Mouse (Mus musculus): ENCODE results near the gene Fam185a.

- TF ChIP-seq CTCF (IDR thresholded peaks at IDR 0.05; ENCODE audit: control insufficient read depth, insufficient read depth, insufficient read length) (no peak), USF1 (IDR thresholded peaks at IDR 0.05; ENCODE audit: low read depth) (no peak), MAX (IDR thresholded peaks at IDR 0.05) (no peak), FOSL1 (IDR thresholded peaks at IDR 0.05; ENCODE audit: insufficient read depth, low read length, poor library complexity, severe bottlenecking) (no peak), MYOG (IDR thresholded peaks at IDR 0.05; ENCODE audit: control insufficient read depth, extremely low read depth, insufficient read length) (no peak)
These were observed 10.5 kb upstream of the Fam185a start for GRCm38 (mm10) chr5:21414116-21414820.
